Mouse (Mus musculus) inflammation-experienced regulatory T-cells, adult 6 months (primary cell): ENCODE measurements around the gene Fmo1. TPM values are rescaled to one million over a fixed set of nuclear protein-coding genes. Genes with fewer than 3 reads are reported as not detected.
"Not testable (repeated sequence)": the region's sequence is repeated elsewhere in the genome, so short reads cannot be mapped to it uniquely, and the experiment has no call there.

Source experiments
- ATAC-seq: one replicate; pipeline ENCODE4 v1.8.0; 2017
- polyA plus RNA-seq, 3 experiments: library from polyadenylated mRNA; unstranded; fragments of 100-300 nt; shearing (Covaris generic); gene quantifications; one replicate each; pipeline ENCODE4 v1.2.1; 2017

Gene Fmo1
- polyA plus RNA-seq, 3 experiments from 2014 or later, result 0.32 to 6.2 TPM; not detected in 1

- ATAC-seq, result no peak
Measured at GRCm38 (mm10) chr1:162785222-162785621, 81.2 kb downstream of the Fmo1 start.

GRCm38 (mm10) chr1:162783669-162784248, 82.7 kb downstream of the Fmo1 start:
- no peak for ATAC-seq

DNA sequence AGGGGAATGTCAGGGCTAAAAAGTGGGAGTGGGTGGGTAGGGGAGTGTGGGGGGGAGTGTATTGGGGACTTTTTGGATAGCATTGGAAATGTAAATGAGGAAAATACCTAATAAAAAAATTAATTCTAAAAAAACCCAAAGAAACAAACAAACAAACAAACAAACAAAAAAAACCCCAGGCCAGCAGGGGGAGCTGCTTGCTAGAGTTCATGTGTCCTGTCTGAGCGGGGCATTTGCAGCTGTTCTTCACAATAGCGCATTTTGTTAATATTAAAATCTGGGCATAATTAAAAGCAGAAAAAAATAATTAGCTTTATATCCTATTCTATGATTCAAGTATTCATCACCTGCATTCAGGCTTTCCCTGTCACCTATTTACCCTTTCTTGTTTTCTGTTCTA, 85.4 kb downstream of the Fmo1 start:
- not testable (repeated sequence) for ATAC-seq

Other genes starting within 250 kb of the Fmo1 start
- not detected for gene Myoc, start 227.5 kb downstream of the Fmo1 start, polyA plus RNA-seq
- gene Myocos, start 208.4 kb downstream of the Fmo1 start, polyA plus RNA-seq, result not detected
- gene Prrc2c, start 126.1 kb downstream of the Fmo1 start, polyA plus RNA-seq, result 100 to 1,000 TPM; 214 to 351 (median 255) TPM
- gene Fmo4, start 52.6 kb downstream of the Fmo1 start, polyA plus RNA-seq, result not detected
- not detected for gene Fmo2, start 32.1 kb upstream of the Fmo1 start, polyA plus RNA-seq
- not detected for gene Fmo6, start 70.9 kb upstream of the Fmo1 start, polyA plus RNA-seq
- not detected for gene Fmo3, start 117.9 kb upstream of the Fmo1 start, polyA plus RNA-seq
- gene Mroh9, start 219.1 kb upstream of the Fmo1 start, polyA plus RNA-seq, result not detected